Mouse (Mus musculus) bone marrow macrophage, adult 2 months (primary cell): ENCODE results near the gene Ptpre.

Experiments used
- CTCF ChIP-seq: IDR thresholded peaks from 2 replicates; pipeline ENCODE4 v1.5.1; 2012; ENCODE audit warnings: low read depth, mild to moderate bottlenecking, low read length, moderate library complexity
- POLR2A ChIP-seq: IDR thresholded peaks from 2 replicates; pipeline ENCODE4 v1.6.1; 2012; ENCODE audit warnings: mild to moderate bottlenecking, low read depth, low read length, borderline replicate concordance

GRCm38 (mm10) chr7:135705083-135705482, 167.8 kb downstream of the Ptpre start:
- no peak for TF ChIP-seq CTCF
- no peak for TF ChIP-seq POLR2A
